Mouse (Mus musculus) stomach, embryonic 15.5 days (tissue): ENCODE data around the gene 4930519G04Rik. TPM values are rescaled to one million over a fixed set of nuclear protein-coding genes. Genes with fewer than 3 reads are reported as not detected.
"Not testable (repeated sequence)": the region's sequence is repeated elsewhere in the genome, so short reads cannot be mapped to it uniquely, and the experiment has no call there.

Experiments
- ATAC-seq: fragments of 200-750 bp; cut with Nextera tagmentation; 2 replicates; pipeline ENCODE4 v1.8.0; 2017; ENCODE audit warnings: low read depth, moderate number of reproducible peaks, moderate TSS enrichment; ENCODE audit not compliant: insufficient read depth, low FRiP score
- H3K27ac ChIP-seq: fragments of 300-500 bp; sonication (generic); 2 replicates; pipeline ENCODE4 v1.5.1; 2015; ENCODE audit warnings: mild to moderate bottlenecking, inconsistent platforms
- H3K27me3 ChIP-seq: fragments of 300-500 bp; sonication (generic); replicated peaks from 2 replicates; pipeline ENCODE4 v1.6.1; 2015; ENCODE audit warnings: inconsistent platforms
- H3K36me3 ChIP-seq: fragments of 300-500 bp; sonication (generic); 2 replicates; pipeline ENCODE4 v1.6.1; 2015; ENCODE audit warnings: inconsistent platforms
- H3K4me1 ChIP-seq: fragments of 300-500 bp; sonication (generic); 2 replicates; pipeline ENCODE4 v1.6.1; 2015; ENCODE audit warnings: inconsistent platforms
- H3K4me2 ChIP-seq: fragments of 300-500 bp; sonication (generic); 2 replicates; pipeline ENCODE4 v1.6.1; 2015; ENCODE audit warnings: mild to moderate bottlenecking, inconsistent platforms
- H3K4me3 ChIP-seq: fragments of 300-500 bp; sonication (generic); replicated peaks from 2 replicates; pipeline ENCODE4 v1.5.1; 2015; ENCODE audit warnings: inconsistent platforms
- H3K9ac ChIP-seq: fragments of 300-500 bp; sonication (generic); 2 replicates; pipeline ENCODE4 v1.6.1; 2015; ENCODE audit warnings: inconsistent platforms
- H3K9me3 ChIP-seq: fragments of 300-500 bp; sonication (generic); 2 replicates; pipeline ENCODE4 v1.6.1; 2016; ENCODE audit warnings: inconsistent platforms
- WGBS: fragments of 180-500 bp; shearing (Covaris S2); methylation state at CpG from one replicate; pipeline ENCODE4 v1.1.7; 2015; 5-methylcytosine and 5-hydroxymethylcytosine counted together
- polyA plus RNA-seq: library from polyadenylated mRNA; unstranded; fragments of >200 nt; fragmentation: Nextera tagmentation; extraction: Ambion mirVana; gene quantifications from 2 replicates; pipeline ENCODE4 v1.2.1, GENCODE M21; 2015

Gene 4930519G04Rik
- polyA plus RNA-seq, result not detected in 2 replicates

DNA sequence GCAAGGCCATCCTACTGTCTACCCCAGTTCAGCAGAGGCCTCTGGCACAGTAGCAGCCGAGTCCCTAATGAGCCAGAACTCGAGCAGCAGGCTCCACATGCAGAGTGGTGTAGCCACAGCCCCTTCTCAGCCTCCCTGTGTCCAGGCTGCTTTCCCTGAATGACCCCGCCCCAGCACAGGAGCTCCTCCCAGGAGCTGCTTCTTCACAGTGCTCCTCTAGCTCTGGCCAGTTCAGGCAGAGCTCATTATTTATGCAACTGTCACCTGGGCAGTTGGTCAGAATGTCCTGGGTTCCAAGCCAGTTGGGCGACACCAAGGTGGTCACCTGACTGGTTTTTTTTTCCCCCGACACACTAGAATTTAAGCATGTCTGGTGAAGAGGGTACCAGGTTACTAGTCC lies at the start of gene 4930519G04Rik:
Gene 4930519G04Rik, plus strand, starts transcription at position 301 of the 400 bp plus-strand sequence.
- H3K4me1 ChIP-seq, H3K4me2 ChIP-seq, ATAC-seq, H3K4me3 ChIP-seq, H3K36me3 ChIP-seq, H3K27ac ChIP-seq, H3K27me3 ChIP-seq, H3K9ac ChIP-seq, H3K9me3 ChIP-seq: not testable (repeated sequence)
- WGBS, result 80% methylated on average over 3 of the region's 5 CpGs

- 87% methylated on average over 13 of the region's 13 CpGs for WGBS
- Histone ChIP-seq H3K9ac (no peak overlapping the region), H3K4me2 (no peak overlapping the region), H3K4me3 (no peak overlapping the region), H3K27me3 (no peaks in the 10 kb centered on the region), H3K9me3 (no peaks in the 10 kb centered on the region), H3K27ac (no peak overlapping the region), H3K36me3 (peaks cover 47% of the 10 kb centered on the region), H3K4me1 (0 out of 2 replicates have a peak, but pooled peaks cover 3% of the 10 kb centered on the region)
- no peak for ATAC-seq
Observed at GRCm38 (mm10) chr5:114804335-114804734, 49.1 kb upstream of the 4930519G04Rik start.

DNA sequence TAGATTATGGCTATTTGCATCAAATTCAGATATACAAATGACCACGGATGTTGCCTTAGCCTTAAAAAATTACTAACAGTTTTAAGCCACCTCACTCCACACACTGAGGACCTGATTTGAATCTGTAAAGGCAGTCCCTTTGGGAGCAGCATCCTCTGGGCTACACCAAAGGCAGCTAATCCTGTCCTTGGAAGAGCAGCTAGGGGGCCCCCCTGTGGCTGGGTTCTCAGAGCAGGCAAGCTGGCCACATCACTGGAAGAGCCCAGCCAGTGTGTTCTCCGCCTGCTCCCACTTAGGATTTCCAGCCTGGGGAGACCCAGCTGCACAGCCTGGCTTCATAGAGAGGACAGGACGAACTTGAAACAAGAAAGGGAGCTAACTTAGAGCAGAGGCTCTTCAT lies 48.5 kb upstream of the 4930519G04Rik start:
- Histone ChIP-seq H3K27ac (no peak overlapping the region), H3K9ac (no peak overlapping the region), H3K4me1 (0 out of 2 replicates have a peak, but pooled peaks cover 3% of the 10 kb centered on the region), H3K4me3 (no peak overlapping the region), H3K4me2 (no peak overlapping the region), H3K27me3 (no peaks in the 10 kb centered on the region), H3K36me3 (peaks cover 42% of the 10 kb centered on the region), H3K9me3 (no peaks in the 10 kb centered on the region)
- WGBS, result 55% methylated on average over 3 of the region's 3 CpGs
- no peak for ATAC-seq

- no peak overlapping the region for H3K9ac ChIP-seq
- H3K9me3 ChIP-seq, result no peaks in the 10 kb centered on the region
- H3K27me3 ChIP-seq, result no peaks in the 10 kb centered on the region
- peaks cover 42% of the 10 kb centered on the region for H3K36me3 ChIP-seq
- H3K27ac ChIP-seq, result peak overlapping the region; percentile 37; the same call in 1 of the 2 replicates
- WGBS, result 70% methylated on average over 15 of the region's 15 CpGs
- no peak for ATAC-seq
- no peak overlapping the region for H3K4me2 ChIP-seq
- H3K4me3 ChIP-seq, result no peak overlapping the region
- 0 out of 2 replicates have a peak, but pooled peaks cover 3% of the 10 kb centered on the region for H3K4me1 ChIP-seq
Observed at GRCm38 (mm10) chr5:114805436-114806350, 47.8 kb upstream of the 4930519G04Rik start.

- no peak for ATAC-seq
- H3K27me3 ChIP-seq, result no peaks in the 10 kb centered on the region
- no peak overlapping the region for H3K4me2 ChIP-seq
- no peak overlapping the region for H3K9ac ChIP-seq
- H3K27ac ChIP-seq, result peak overlapping the region; percentile 21; the same call in 1 of the 2 replicates
- no peak overlapping the region for H3K4me3 ChIP-seq
- H3K36me3 ChIP-seq, result peaks cover 42% of the 10 kb centered on the region
- H3K9me3 ChIP-seq, result no peaks in the 10 kb centered on the region
- WGBS, result 77% methylated on average over 8 of the region's 8 CpGs
- H3K4me1 ChIP-seq, result 0 out of 2 replicates have a peak, but pooled peaks cover 3% of the 10 kb centered on the region
Observed at GRCm38 (mm10) chr5:114806636-114807035, 46.8 kb upstream of the 4930519G04Rik start.

- Histone ChIP-seq H3K9ac (no peak overlapping the region), H3K27ac (peak overlapping the region; percentile 21; the same call in 1 of the 2 replicates), H3K4me2 (no peak overlapping the region), H3K4me1 (0 out of 2 replicates have a peak, but pooled peaks cover 3% of the 10 kb centered on the region), H3K36me3 (peaks cover 40% of the 10 kb centered on the region), H3K4me3 (no peak overlapping the region), H3K9me3 (no peaks in the 10 kb centered on the region), H3K27me3 (no peaks in the 10 kb centered on the region)
- WGBS, result 51% methylated on average over 9 of the region's 9 CpGs
- no peak for ATAC-seq
Observed at GRCm38 (mm10) chr5:114807063-114807462, 46.4 kb upstream of the 4930519G04Rik start.

DNA sequence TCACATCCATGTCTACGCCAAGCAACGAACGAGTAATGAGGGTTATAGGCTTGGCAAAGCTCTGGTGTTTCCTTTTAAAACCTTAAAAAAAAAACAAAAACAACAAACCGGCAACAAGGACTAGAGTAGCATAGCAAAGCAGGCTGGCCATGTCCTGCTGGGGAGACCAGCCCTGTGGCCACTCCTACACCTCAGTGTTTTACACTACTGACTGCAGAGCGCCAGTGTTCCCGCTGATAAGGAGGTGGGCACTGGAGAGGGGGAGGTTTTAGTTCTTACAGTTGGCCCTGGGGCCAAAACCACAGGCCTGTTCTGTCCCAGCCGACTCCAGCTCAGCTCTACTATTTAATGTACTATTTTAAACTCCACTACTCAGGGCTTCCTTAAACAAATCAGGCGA lies 46.0 kb upstream of the 4930519G04Rik start:
- Histone ChIP-seq H3K27me3 (no peaks in the 10 kb centered on the region), H3K27ac (peak overlapping the region; percentile 21; the same call in 1 of the 2 replicates), H3K4me1 (0 out of 2 replicates have a peak, but pooled peaks cover 3% of the 10 kb centered on the region), H3K4me2 (no peak overlapping the region), H3K9me3 (no peaks in the 10 kb centered on the region), H3K36me3 (peaks cover 38% of the 10 kb centered on the region), H3K9ac (no peak overlapping the region), H3K4me3 (no peak overlapping the region)
- no peak for ATAC-seq
- 38% methylated on average over 8 of the region's 8 CpGs for WGBS

GRCm38 (mm10) chr5:114807893-114808292 lies 45.6 kb upstream of the 4930519G04Rik start:
- ATAC-seq, result no peak
- no peak overlapping the region for H3K27ac ChIP-seq

GRCm38 (mm10) chr5:114808385-114808784 lies 45.1 kb upstream of the 4930519G04Rik start:
- Histone ChIP-seq H3K27me3 (no peaks in the 10 kb centered on the region), H3K4me3 (no peak overlapping the region), H3K27ac (no peak overlapping the region), H3K4me1 (0 out of 2 replicates have a peak, but pooled peaks cover 3% of the 10 kb centered on the region), H3K9ac (no peak overlapping the region), H3K36me3 (peaks cover 30% of the 10 kb centered on the region; the same call in 1 of the 2 replicates), H3K4me2 (no peak overlapping the region), H3K9me3 (no peaks in the 10 kb centered on the region)
- ATAC-seq, result 0 out of 2 replicates have a peak, but pooled peaks have one; percentile 19
- 82% methylated on average over 8 of the region's 8 CpGs for WGBS

More at GRCm38 (mm10) chr5:114807893-114808292, 45.6 kb upstream of the 4930519G04Rik start:
- no peak overlapping the region for H3K9ac ChIP-seq
- 64% methylated on average over 6 of the region's 6 CpGs for WGBS
- H3K9me3 ChIP-seq, result no peaks in the 10 kb centered on the region
- H3K36me3 ChIP-seq, result peaks cover 35% of the 10 kb centered on the region
- H3K27me3 ChIP-seq, result no peaks in the 10 kb centered on the region
- H3K4me2 ChIP-seq, result no peak overlapping the region
- H3K4me1 ChIP-seq, result 0 out of 2 replicates have a peak, but pooled peaks cover 3% of the 10 kb centered on the region
- H3K4me3 ChIP-seq, result no peak overlapping the region

GRCm38 (mm10) chr5:114809181-114809756 lies 44.2 kb upstream of the 4930519G04Rik start:
- ATAC-seq, result no peak
- 83% methylated on average over 10 of the region's 10 CpGs for WGBS

DNA sequence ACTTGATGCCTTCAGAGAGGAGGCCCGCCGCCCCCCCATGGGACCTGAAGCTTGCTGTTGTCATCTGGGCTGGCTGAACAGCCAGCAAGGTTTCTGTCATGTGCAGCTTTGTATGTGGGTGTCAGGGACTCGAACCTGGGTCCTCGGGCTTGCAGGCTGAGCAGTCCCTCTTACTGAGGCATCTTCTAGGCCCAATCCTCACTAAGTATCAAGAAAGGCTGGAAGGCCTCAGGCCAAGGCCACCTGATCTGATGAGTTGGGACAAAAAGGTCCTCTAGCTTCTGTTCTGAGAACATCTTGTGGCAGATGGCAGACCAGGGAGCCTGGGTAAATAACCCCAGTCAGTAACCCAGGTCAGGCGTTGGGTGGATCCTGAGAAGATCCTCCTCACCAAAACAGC lies 43.6 kb upstream of the 4930519G04Rik start:
- H3K27ac ChIP-seq, result no peak overlapping the region
- H3K4me1 ChIP-seq, result 0 out of 2 replicates have a peak, but pooled peaks cover 3% of the 10 kb centered on the region
- no peak overlapping the region for H3K4me2 ChIP-seq
- no peaks in the 10 kb centered on the region for H3K9me3 ChIP-seq
- WGBS, result 88% methylated on average over 5 of the region's 5 CpGs
- ATAC-seq, result no peak
- H3K4me3 ChIP-seq, result no peak overlapping the region
- H3K9ac ChIP-seq, result no peak overlapping the region
- H3K36me3 ChIP-seq, result 0 out of 2 replicates have a peak, but pooled peaks cover 16% of the 10 kb centered on the region
- no peaks in the 10 kb centered on the region for H3K27me3 ChIP-seq

More at GRCm38 (mm10) chr5:114809181-114809756, 44.2 kb upstream of the 4930519G04Rik start:
- no peak overlapping the region for H3K4me2 ChIP-seq
- H3K36me3 ChIP-seq, result peaks cover 21% of the 10 kb centered on the region; the same call in 1 of the 2 replicates
- H3K4me3 ChIP-seq, result no peak overlapping the region
- 0 out of 2 replicates have a peak, but pooled peaks cover 3% of the 10 kb centered on the region for H3K4me1 ChIP-seq
- no peaks in the 10 kb centered on the region for H3K9me3 ChIP-seq
- no peak overlapping the region for H3K27ac ChIP-seq
- H3K9ac ChIP-seq, result no peak overlapping the region
- no peaks in the 10 kb centered on the region for H3K27me3 ChIP-seq
